24 mouse cellular contexts compared by ENCODE assay signal in the genomic region with DNA sequence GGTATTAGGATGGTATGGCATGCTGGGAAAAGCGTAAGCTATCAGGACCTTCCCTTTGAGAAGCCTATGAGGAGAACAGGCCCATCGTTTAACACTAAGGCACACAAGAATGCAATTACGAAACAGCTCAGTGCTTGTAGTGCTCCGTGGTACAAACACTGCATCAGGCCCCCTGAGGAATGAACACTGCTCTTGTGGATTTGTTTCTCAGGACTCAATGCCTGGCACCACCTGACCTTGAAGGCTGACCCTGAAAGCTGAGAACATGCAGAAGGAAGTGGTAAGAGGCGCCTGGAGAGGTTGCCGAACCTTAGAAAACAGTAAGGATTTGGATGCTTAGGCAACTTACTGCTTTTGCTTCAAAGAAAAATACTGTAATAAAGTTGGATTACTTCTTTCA. TPM values are rescaled to one million over a fixed set of nuclear protein-coding genes. Genes with fewer than 3 reads are reported as not detected.
DNase-seq lines count a peak whose midpoint lies in the region; ATAC-seq lines count a peak whose summit lies in the region.
"Had no signal": no experiment of that assay in that cellular context is flagged by ENCODE, and none has a peak within 500 bp of the region (broad histone marks: within the 10 kb centered on the region; RNA-seq: fewer than 3 reads in every experiment).

No protein-coding gene starts in this region.

- H3K36me3 ChIP-seq in forebrain, embryonic 10.5 days (replicated peaks), result no peaks in the 10 kb centered on the region
- no peaks in the 10 kb centered on the region for H3K36me3 ChIP-seq in forebrain, embryonic 11.5 days (ENCODE audit: control insufficient read depth, insufficient read depth, low read length)
- H3K36me3 ChIP-seq: embryonic facial prominence, embryonic 15.5 days; heart, embryonic 10.5 days; intestine, embryonic 15.5 days had no signal

- H3K9me3 ChIP-seq in forebrain, embryonic 10.5 days, result no peaks in the 10 kb centered on the region
- H3K9me3 ChIP-seq in forebrain, embryonic 11.5 days (ENCODE audit: control insufficient read depth, low read length), result no peaks in the 10 kb centered on the region
- H3K9me3 ChIP-seq: embryonic facial prominence, embryonic 15.5 days; heart, embryonic 10.5 days; intestine, embryonic 15.5 days had no signal

- DNase-seq in forebrain, embryonic 10.5 days (ENCODE audit: extremely low spot score, low spot score), result no peak
- DNase-seq in forebrain, embryonic 11.5 days (ENCODE audit: low spot score), result no peak
- peak; percentile 21 for DNase-seq in lung, postnatal 25 days (ENCODE audit: low spot score)
- no peak for DNase-seq in lung, postnatal 14 days
- DNase-seq in forelimb bud, embryonic 11.5 days (ENCODE audit: low read depth, low spot score), result peak; percentile 67
- peak; percentile 43 for DNase-seq in yolk sac, embryonic 10.5 days (ENCODE audit: low spot score)
- DNase-seq in gastrocnemius, adult 18-20 months (ENCODE audit: low spot score), result no peak
- no peak for DNase-seq in cerebellum, adult 18-20 months
- DNase-seq: adrenal gland, adult 8-10 months; cerebellum, adult 9-10 months; forebrain, postnatal 0 days; heart, postnatal 4 days; kidney, adult 8-10 months; kidney, postnatal 10 days; thymus, adult 18-20 months; thymus, postnatal 36 days had no signal

- no peaks in the 10 kb centered on the region for H3K27me3 ChIP-seq in forebrain, embryonic 10.5 days (ENCODE audit: poor library complexity, severe bottlenecking)
- H3K27me3 ChIP-seq in forebrain, embryonic 11.5 days (ENCODE audit: control insufficient read depth, insufficient read depth, low read length), result no peaks in the 10 kb centered on the region
- H3K27me3 ChIP-seq: embryonic facial prominence, embryonic 15.5 days; intestine, embryonic 15.5 days had no signal

- H3K9ac ChIP-seq in forebrain, embryonic 11.5 days (ENCODE audit: low read length), result no peak overlapping the region
- H3K9ac ChIP-seq: embryonic facial prominence, embryonic 15.5 days; forebrain, postnatal 0 days; intestine, embryonic 15.5 days; liver, embryonic 14.5 days had no signal

- H3K27ac ChIP-seq in forebrain, embryonic 10.5 days, result 0 out of 2 replicates have a peak overlapping the region, but pooled peaks have one; percentile 13
- H3K27ac ChIP-seq in forebrain, embryonic 11.5 days (ENCODE audit: low read depth, low read length), result no peak overlapping the region
- H3K27ac ChIP-seq: embryonic facial prominence, embryonic 15.5 days; heart, embryonic 10.5 days; intestine, embryonic 15.5 days; liver, embryonic 14.5 days had no signal

- H3K4me2 ChIP-seq in forebrain, embryonic 11.5 days (ENCODE audit: low read depth, low read length, severe bottlenecking), result no peak overlapping the region
- H3K4me2 ChIP-seq: embryonic facial prominence, embryonic 15.5 days; intestine, embryonic 15.5 days had no signal

- peaks cover 7% of the 10 kb centered on the region for H3K4me1 ChIP-seq in forebrain, embryonic 10.5 days
- H3K4me1 ChIP-seq in forebrain, embryonic 11.5 days (replicated peaks; ENCODE audit: control insufficient read depth, insufficient read depth, low read length), result no peaks in the 10 kb centered on the region
- H3K4me1 ChIP-seq: embryonic facial prominence, embryonic 15.5 days; intestine, embryonic 15.5 days had no signal

- 54% methylated on average over 6 of the region's 6 CpGs for WGBS in forebrain, embryonic 10.5 days
- 51% methylated on average over 6 of the region's 6 CpGs for WGBS in forebrain, embryonic 11.5 days

- ATAC-seq in forebrain, embryonic 11.5 days (replicated peaks; ENCODE audit: low FRiP score), result no peak
- ATAC-seq: forebrain, postnatal 0 days; hindbrain, embryonic 16.5 days; intestine, embryonic 15.5 days; midbrain, embryonic 16.5 days; Patski had no signal

- no peak overlapping the region for H3K4me3 ChIP-seq in forebrain, embryonic 10.5 days
- H3K4me3 ChIP-seq in forebrain, embryonic 11.5 days (ENCODE audit: low read depth, low read length), result no peak overlapping the region
- H3K4me3 ChIP-seq: embryonic facial prominence, embryonic 15.5 days; heart, embryonic 10.5 days; intestine, embryonic 15.5 days; myocyte had no signal

RNA-seq across cellular contexts. Expression of a gene that starts 20.8 kb away (rescaled TPM):
- 29.2 and 31.6 TPM in 2 replicates for polyA plus RNA-seq in forebrain, embryonic 10.5 days (2016; fragmentation: Nextera tagmentation; extraction: Ambion mirVana)
- polyA plus RNA-seq in forebrain, embryonic 11.5 days (2014; fragmentation: Nextera tagmentation; extraction: Ambion mirVana), result 41.7 and 44.0 TPM in 2 replicates
- total RNA-seq in gastrocnemius, adult 18-20 months (2021), result 10 to 100 TPM; 30.3 to 31.0 TPM

Comparison
In these comparisons a context has a peak if more than half of its experiments do, and no peak if none do; other contexts are left out.
1. DNase-seq: peak in lung, postnatal 25 days (single experiment), forelimb bud, embryonic 11.5 days (single experiment) and yolk sac, embryonic 10.5 days (single experiment); none in forebrain, embryonic 10.5 days (single experiment), forebrain, embryonic 11.5 days (single experiment), lung, postnatal 14 days (single experiment), gastrocnemius, adult 18-20 months (single experiment) and cerebellum, adult 18-20 months (0 of 2).